Mouse (Mus musculus) thymus, postnatal 36 days (tissue): ENCODE measurements around the gene Fmc1.
"Not testable (repeated sequence)": the region's sequence is repeated elsewhere in the genome, so short reads cannot be mapped to it uniquely, and the experiment has no call there.

Source experiments
- DNase-seq, 2 experiments: peaks; one replicate each; pipeline ENCODE4 v3.0.0; 2022; ENCODE audit warnings: mixed read lengths in 2 of 2

Fmc1 gene

GRCm38 (mm10) chr6:38533428-38534405, at the start of gene Fmc1:
Gene Fmc1, plus strand, starts transcription at chr6:38533502.
- peak; percentile 94 to 98 for DNase-seq

GRCm38 (mm10) chr6:38492550-38492949, 40.8 kb upstream of the Fmc1 start:
- peak; percentile 52 to 63 for DNase-seq

GRCm38 (mm10) chr6:38495641-38496040, 37.7 kb upstream of the Fmc1 start:
- DNase-seq, result no peak

- DNase-seq, result no peak
Observed at GRCm38 (mm10) chr6:38512096-38512495, 21.2 kb upstream of the Fmc1 start.

- peak; percentile 36 to 63 for DNase-seq
Observed at GRCm38 (mm10) chr6:38512830-38513229, 20.5 kb upstream of the Fmc1 start.

- no peak for DNase-seq
Observed at GRCm38 (mm10) chr6:38515201-38515600, 18.1 kb upstream of the Fmc1 start.

- DNase-seq, result peak; percentile 24 to 26
Observed at GRCm38 (mm10) chr6:38523851-38524250, 9.5 kb upstream of the Fmc1 start.

DNA sequence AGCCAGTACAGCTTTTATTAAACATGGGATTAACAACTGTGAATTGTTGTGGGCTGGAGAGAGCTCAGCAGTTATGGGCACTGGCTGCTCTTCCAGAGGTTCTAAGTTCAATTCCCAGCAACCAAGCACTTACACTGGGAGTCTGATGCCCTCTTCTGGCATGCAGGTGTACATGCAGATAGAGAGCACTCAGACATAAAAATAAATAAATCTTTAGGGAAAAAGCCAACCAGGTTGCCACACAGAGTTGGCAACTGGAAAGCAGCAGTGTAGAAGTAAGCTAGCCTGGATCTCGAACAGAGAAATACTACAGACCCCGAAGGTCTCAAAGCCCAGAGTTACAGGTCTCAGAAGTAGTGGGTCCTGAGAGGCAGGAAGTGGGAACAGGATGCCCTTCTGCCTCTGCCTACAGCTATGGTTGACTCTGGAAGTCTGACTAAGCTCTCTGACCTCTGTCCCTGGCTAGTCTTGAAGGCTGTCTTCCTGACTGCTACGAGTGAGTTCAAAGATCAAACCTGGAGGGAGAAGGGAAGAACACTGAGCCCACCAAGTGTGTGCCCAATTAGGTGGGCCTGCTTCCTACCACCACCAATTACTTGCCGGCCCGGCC, 2.0 kb upstream of the Fmc1 start:
- peak; percentile 17 to 26 for DNase-seq

DNA sequence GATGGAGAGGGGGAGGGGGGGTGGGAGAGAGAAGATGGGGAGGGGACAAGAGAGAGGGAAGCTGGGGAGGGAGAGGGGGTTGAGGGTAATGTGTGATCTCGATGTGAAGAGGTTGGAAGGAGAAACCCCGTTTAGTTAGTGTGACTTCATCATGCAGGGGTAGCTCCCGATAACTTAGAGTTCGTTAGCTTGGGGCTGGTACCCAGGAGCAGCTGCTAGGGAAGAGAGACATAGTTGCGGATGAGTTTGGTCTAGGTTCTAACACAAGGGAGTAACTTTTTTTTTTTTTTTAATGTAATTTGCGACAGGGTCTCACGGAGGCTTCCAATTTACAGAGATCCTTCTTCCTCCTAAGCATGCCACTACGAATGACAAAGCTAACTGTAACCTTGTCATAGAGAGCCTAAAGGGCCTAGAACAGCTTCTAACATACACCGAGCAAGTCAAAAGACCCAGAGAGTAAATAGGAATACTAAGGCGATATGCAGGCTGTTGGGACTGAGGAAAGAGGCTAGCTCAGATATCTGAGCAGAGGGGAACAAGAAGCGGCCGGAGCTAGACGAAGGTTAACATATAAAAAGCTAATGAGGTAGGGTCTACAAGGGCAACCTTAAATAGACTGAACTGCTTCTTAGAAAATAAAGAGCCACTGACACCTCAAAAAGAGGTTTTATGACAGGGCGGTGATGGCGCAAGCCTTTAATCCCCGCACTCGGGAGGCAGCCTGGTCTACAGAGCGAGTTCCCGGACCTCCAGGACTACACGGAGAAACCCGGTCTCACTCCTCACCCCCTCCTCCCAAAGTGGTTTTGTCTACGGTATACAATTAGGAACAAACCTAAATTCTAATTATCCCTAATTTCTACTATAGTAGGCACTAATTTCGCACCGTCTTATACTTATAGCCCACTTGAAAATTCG, 542 bp upstream of the Fmc1 start:
- peak; percentile 42 to 56 for DNase-seq

DNA sequence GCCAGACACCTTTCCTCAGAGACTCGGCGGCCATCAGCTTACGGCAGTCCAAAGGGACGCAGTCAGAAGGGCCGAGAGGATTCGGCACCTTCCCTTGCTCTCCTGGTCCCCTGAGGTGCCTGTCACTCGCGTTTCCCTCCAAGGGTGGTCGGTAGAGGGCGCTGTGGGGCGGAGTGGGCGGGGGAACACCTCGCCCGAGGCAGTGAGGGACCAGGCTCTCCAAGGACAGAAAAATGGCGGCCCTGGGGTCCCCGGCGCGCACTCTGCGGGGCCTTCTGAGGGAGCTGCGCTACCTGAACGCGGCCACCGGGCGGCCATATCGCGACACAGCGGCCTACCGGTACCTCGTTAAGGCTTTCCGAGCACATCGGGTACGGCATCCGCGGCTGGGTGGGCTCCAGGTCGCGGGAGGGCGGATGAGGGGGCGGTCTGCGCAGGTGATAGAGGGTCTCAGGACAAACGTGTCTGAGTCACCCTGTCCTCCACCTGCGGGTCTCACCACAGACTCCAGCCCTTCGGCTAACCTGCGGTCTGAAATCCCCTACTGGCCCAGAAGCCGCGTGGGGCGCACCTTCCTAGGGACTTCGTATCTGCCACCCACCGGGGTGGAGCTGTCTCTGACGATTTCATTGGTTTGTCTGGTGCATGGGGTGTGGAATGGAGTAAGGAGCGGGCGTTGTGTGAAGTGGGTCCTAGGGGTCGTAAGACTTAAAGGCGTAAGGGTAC, 1.5 kb downstream of the Fmc1 start:
- peak; percentile 97 to 100 for DNase-seq

DNA sequence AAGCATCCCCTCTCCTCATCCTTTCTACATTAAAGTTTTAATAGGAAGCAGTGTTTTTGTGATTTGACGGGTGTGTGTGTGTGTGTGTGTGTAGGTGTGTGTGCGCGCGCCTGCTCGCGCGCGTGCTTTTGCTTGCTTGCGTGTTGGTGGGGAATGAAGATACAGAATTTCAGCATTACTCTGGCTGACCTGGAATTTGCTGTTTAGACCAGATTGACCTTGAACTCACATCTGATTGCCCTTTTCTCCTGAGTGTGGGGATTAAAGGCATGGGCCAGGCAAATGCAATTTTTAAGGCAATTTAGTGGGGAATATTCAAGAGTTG, 2.0 kb downstream of the Fmc1 start:
- DNase-seq, result no peak

- DNase-seq, result no peak
Observed at GRCm38 (mm10) chr6:38535788-38536187, 2.5 kb downstream of the Fmc1 start.

DNA sequence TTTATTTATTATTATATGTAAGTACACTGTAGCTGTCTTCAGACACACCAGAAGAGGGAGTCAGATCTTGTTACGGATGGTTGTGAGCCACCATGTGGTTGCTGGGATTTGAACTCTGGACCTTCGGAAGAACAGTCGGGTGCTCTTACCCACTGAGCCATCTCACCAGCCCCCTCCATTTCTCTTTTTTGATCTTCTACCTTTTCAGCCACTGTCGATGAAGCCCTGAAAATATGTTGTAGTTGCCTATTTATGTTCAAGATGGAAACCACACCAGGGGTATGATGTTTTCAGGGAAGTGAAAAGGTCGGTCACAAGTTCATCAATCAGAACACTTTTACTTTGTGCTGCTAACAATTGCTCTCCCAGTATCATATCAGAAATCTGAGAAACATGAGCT, 10.8 kb downstream of the Fmc1 start:
- not testable (repeated sequence) for DNase-seq

DNA sequence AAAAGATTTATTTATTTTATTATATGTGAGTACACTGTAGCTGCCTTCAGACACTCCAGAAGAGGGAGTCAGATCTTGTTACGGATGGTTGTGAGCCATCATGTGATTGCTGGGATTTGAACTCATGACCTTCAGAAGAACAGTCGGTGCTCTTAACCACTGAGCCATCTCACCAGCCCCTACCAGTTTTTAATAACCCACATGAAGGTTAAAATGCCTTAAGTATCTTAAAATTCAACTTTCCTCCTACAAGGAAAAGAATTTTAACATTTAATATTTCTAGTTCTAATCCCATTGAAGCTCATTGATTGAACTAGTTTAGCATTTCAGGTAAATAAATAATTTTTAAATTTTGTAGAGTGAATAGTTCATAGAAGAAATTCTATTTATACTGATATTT, 13.7 kb downstream of the Fmc1 start:
- not testable (repeated sequence) for DNase-seq

- DNase-seq, result no peak
Observed at GRCm38 (mm10) chr6:38547707-38548106, 14.4 kb downstream of the Fmc1 start.

- DNase-seq, result not testable (repeated sequence)
Observed at GRCm38 (mm10) chr6:38548595-38548994, 15.3 kb downstream of the Fmc1 start.

DNA sequence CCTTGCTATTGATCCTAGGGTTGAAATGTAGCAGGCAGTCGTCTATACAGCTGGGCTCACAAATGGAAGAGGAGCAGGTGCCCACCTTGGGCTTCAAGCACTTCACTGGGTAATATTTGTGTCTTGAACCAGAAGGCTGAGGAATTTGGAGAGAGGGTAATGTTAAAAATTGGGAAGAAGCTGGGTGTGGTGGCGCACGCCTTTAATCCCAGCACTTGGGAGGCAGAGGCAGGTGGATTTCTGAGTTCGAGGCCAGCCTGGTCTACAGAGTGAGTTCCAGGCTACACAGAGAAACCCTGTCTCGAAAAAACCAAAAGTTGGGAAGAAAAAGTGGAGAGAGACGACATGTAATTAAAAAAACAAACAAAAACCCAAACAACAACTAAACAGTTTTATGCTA, 16.5 kb downstream of the Fmc1 start:
- DNase-seq, result not testable (repeated sequence)

DNA sequence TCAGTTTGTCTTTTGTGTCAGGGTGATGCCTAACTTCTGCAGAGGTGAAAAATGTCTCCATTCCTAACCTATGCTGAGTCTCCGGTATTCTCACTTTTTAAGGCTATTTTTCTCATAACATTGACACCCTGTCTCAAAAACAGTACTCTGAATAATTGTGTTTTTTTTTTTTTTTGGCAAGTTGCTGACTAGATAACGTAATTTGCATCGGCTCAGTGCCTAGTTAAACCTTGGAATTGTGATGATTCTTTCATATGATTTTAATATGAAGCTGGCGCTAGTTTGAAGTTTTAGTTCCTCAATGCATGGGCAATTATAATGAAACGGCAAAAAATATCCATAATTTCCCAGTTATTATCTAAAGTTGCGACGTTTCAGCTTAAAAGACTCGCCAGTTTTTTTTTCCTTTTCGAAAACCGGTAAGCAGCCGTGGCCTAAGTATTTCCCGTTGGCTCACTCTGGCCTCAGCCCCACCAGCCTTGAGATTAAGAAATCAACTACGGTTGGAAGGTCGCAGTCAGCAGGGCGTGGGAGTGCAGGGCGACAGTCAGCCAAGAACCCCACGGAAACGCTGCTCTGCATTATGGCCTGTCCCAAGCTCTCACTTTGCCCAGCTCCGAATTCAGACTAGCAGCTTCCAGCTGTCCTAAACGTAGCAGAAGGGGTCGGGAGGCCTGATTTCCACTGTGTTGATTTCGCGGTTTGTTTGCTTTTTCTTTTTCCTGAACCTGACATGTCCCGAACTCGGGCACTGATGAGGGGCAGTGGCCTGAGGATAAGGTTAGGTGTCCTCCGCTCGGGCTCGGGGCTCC, 17.2 kb downstream of the Fmc1 start:
- no peak for DNase-seq

DNA sequence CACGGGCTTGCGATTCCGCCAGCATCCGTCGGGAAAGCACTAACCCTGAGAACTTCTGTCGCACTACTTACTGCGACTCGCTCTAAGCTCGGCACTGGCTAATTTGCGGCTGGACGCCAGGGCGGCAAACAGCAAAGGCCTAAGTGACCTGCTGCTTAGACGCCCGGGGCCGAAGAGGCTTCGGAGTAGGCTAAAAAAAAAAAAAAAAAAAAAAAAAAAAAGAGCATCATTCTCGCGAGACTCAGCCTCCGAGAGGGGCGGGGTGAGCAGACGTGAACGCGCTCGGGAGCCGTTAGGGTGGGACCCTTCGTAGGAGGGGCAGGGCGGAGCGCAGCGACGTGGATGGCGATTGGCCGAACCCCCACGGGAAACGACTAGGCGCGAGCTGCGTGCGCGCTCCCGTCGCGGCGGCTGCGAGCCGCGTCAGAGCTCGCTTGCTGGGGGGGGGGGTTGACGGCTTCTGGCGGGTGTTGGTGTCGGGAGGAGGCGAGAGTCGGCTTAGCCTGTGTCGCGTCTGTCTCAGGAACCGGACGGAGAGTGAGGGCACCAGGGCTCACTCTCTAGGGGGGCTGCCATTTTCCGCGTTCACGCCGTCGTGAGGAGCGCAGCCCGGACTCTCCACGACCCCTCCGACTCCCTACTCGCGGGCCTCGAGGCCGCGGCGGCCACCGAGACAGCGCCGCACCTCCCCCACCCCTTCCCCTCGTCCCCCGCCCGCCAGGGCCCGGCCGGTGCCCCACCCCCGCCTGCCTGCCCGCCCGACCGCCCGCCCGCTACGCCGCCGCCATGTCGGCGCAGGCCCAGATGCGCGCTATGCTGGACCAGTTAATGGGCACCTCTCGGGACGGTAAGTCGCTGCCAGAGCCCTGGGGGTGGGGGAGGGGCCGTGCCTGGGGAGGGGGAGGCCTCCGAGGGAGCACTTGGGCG, 18.0 kb downstream of the Fmc1 start, which contains the start of gene Luc7l2:
Luc7l2 (plus strand) TSS at position 273 of the 927 bp plus-strand sequence.
- DNase-seq, result peak; percentile 94 to 97

DNA sequence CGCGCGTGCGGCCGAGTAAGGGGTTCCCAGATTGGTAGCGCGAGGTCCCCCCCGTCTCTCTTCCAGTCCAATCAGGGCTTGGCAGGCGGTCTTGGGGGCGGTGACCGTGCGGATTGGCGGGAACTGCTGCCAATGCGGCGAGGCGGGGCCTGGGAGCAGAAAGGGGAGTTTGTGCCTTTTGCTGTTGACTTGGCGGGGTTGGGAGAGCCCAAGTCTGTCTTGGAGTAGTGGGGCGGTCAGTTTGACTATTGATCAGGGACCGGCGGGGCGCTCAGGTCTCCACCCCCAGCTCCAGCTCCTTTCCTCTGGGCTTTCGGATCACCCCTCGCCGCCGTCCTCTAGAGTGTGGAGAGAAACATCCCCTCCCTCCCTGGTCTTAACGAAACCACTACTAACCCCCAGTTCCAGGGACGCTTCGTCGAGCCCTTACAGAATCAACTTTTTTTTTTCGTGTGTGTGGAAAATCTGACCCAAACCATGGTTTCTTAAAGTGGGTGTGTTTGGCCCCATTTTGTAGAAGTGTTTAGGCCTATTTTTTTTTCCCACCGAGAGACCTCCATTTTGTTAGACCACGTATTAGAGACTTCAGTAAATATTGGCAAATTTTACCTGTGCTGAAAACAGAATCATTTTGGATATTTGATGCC, 18.8 kb downstream of the Fmc1 start:
- peak; percentile 97 to 98 for DNase-seq
